16 mouse cellular contexts compared by ENCODE assay signal in the genomic region with DNA sequence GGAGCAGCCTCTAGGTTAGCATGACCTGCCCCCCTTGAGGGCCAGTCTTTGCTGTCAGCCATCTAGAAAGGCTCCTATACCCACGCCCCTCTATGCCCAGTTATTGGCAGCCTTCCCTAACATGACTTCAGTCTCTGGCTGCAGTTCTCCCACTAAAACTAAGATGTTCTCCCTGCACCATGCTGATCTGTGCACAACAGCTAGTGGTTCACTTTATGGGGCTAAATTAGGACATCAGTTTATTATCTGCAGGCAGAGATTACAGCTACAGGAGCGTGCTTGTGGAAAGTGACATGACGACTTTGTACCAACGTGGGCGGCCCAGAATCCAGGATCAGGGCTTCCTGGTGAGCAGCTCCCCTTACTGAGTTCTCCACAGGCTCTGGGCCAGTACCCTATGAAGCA.
DNase-seq lines count a peak whose midpoint lies in the region; ATAC-seq lines count a peak whose summit lies in the region.
"Had no signal": no experiment of that assay in that cellular context is flagged by ENCODE, and none has a peak within 500 bp of the region (broad histone marks: within the 10 kb centered on the region; RNA-seq: fewer than 3 reads in every experiment).

No protein-coding gene starts in this region.

- peak overlapping the region; percentile 17; the same call in 1 of the 2 replicates for H3K27ac ChIP-seq in hindbrain, embryonic 16.5 days (ENCODE audit: low read depth, low read length)
- H3K27ac ChIP-seq in hindbrain, embryonic 11.5 days (ENCODE audit: low read depth, low read length): no peak overlapping the region
- H3K27ac ChIP-seq: neural tube, embryonic 12.5 days; stomach, embryonic 15.5 days had no signal

- peaks cover 11% of the 10 kb centered on the region for H3K4me1 ChIP-seq in hindbrain, embryonic 16.5 days (ENCODE audit: control insufficient read depth, insufficient read depth, low read depth, low read length)
- H3K4me1 ChIP-seq in hindbrain, embryonic 11.5 days (replicated peaks; ENCODE audit: control insufficient read depth, insufficient read depth, low read length): no peaks in the 10 kb centered on the region
- H3K4me1 ChIP-seq: stomach, embryonic 15.5 days had no signal

- ATAC-seq in hindbrain, embryonic 16.5 days: peak; percentile 10; the same call in 1 of the 2 replicates
- no peak for ATAC-seq in hindbrain, embryonic 11.5 days (ENCODE audit: low FRiP score)
- no peak for ATAC-seq in megakaryocyte progenitor cell, adult 5-6 weeks (replicated peaks; ENCODE audit: poor library complexity)
- ATAC-seq: forebrain, embryonic 16.5 days; midbrain, embryonic 16.5 days had no signal

- 62% methylated on average over 5 of the region's 5 CpGs for WGBS in hindbrain, embryonic 16.5 days
- 88% methylated on average over 5 of the region's 5 CpGs for WGBS in hindbrain, embryonic 11.5 days

- H3K36me3 ChIP-seq in hindbrain, embryonic 16.5 days (ENCODE audit: control insufficient read depth, insufficient read depth, low read length): peaks cover 3% of the 10 kb centered on the region; the same call in 1 of the 2 replicates
- H3K36me3 ChIP-seq in hindbrain, embryonic 11.5 days (ENCODE audit: control insufficient read depth, insufficient read depth, low read length): no peaks in the 10 kb centered on the region
- H3K36me3 ChIP-seq: stomach, embryonic 15.5 days had no signal

- H3K9me3 ChIP-seq in hindbrain, embryonic 16.5 days (ENCODE audit: control insufficient read depth, low read length): no peaks in the 10 kb centered on the region
- H3K9me3 ChIP-seq in hindbrain, embryonic 11.5 days (ENCODE audit: control insufficient read depth, low read length): no peaks in the 10 kb centered on the region
- H3K9me3 ChIP-seq: neural tube, embryonic 12.5 days; stomach, embryonic 15.5 days had no signal

- no peak overlapping the region for H3K9ac ChIP-seq in hindbrain, embryonic 16.5 days (ENCODE audit: low read depth, low read length)
- no peak overlapping the region for H3K9ac ChIP-seq in hindbrain, embryonic 11.5 days (ENCODE audit: low read depth, low read length)
- H3K9ac ChIP-seq: lung, embryonic 14.5 days; neural tube, embryonic 12.5 days; stomach, embryonic 15.5 days had no signal

- no peak overlapping the region for H3K4me3 ChIP-seq in hindbrain, embryonic 16.5 days (ENCODE audit: low read length)
- no peak overlapping the region for H3K4me3 ChIP-seq in hindbrain, embryonic 11.5 days (ENCODE audit: low read depth, low read length)
- H3K4me3 ChIP-seq: neural tube, embryonic 12.5 days; stomach, embryonic 15.5 days had no signal

- DNase-seq in adrenal gland, adult (ENCODE audit: inconsistent age in 2 of 2, low spot score in 1 of 2): peak; percentile 16 to 41
- no peak for DNase-seq in adrenal gland, postnatal 14 days
- DNase-seq in hindbrain, embryonic 11.5 days (ENCODE audit: low spot score): no peak
- peak; percentile 16 to 17 for DNase-seq in right cerebral cortex, adult 2 months (ENCODE audit: low spot score in 2 of 2)
- no peak for DNase-seq in right cerebral cortex, postnatal 36 days (ENCODE audit: low spot score in 2 of 2)
- no peak for DNase-seq in kidney, postnatal 10 days
- DNase-seq: kidney, adult 9 months; lung, embryonic 14.5 days; spleen, adult 18-20 months; thymus, postnatal 14 days had no signal

- H3K27me3 ChIP-seq in hindbrain, embryonic 16.5 days (replicated peaks; ENCODE audit: control insufficient read depth, insufficient read depth, low read length): no peaks in the 10 kb centered on the region
- H3K27me3 ChIP-seq in hindbrain, embryonic 11.5 days (ENCODE audit: control insufficient read depth, insufficient read depth, low read length): no peaks in the 10 kb centered on the region
- H3K27me3 ChIP-seq: neural tube, embryonic 12.5 days; stomach, embryonic 15.5 days had no signal

- H3K4me2 ChIP-seq in hindbrain, embryonic 16.5 days (ENCODE audit: low read length): no peak overlapping the region
- no peak overlapping the region for H3K4me2 ChIP-seq in hindbrain, embryonic 11.5 days (replicated peaks; ENCODE audit: low read depth, low read length)
- H3K4me2 ChIP-seq: lung, embryonic 14.5 days; neural tube, embryonic 12.5 days; stomach, embryonic 15.5 days had no signal

Comparison
In these comparisons a context has a peak if more than half of its experiments do, and no peak if none do; other contexts are left out.
1. DNase-seq: peak in adrenal gland, adult (2 of 2) and right cerebral cortex, adult 2 months (2 of 2); none in adrenal gland, postnatal 14 days (single experiment), hindbrain, embryonic 11.5 days (single experiment), right cerebral cortex, postnatal 36 days (0 of 2) and kidney, postnatal 10 days (single experiment).